Mouse (Mus musculus) adrenal gland, postnatal 25 days (tissue): ENCODE measurements at regions not wholly inside any gene's neighbourhood (a gene's known extent, or its start where the extent isn't known, plus 50 kb on each side); places are given as distances from the start of the nearest gene placed in this dataset.
A peak's percentile ranks its signal among the peaks of the same experiment; 100 is the strongest.
"Not testable (repeated sequence)": the region's sequence is repeated elsewhere in the genome, so short reads cannot be mapped to it uniquely, and the experiment has no call there.

Experiments
- DNase-seq: peaks from one replicate; pipeline ENCODE4 v3.0.0; 2021; ENCODE audit warnings: mixed read lengths

DNA sequence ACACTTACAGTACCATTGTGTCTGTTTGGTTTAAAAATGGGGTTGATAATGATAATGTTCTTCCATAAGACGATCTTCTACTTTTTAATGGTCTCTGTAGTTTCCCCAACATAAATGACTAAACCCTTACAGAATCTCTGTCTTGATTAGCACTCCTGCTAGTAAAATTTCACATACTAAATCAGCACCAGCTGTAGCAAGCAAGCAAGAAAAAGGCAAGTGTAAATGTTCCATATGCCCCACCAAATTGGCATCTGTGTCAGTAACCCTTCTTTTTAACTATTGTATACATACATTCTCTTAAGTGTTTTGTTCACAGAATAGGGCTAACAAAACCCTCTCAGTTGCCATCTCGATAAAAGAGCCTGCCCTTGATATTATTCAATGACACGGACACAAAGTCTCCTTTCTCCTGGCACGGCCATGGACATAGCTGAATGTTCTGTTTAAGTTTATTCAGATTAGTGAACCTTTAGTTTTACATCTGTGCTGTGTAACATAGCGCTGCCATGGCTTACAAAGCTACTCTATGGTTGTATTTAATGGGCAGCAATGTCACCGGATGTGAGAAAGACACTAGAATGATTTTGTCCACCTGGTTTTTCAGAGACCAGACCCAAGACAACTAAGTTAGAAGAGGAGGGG, 414.3 kb downstream of the Gtdc1 start:
- no peak for DNase-seq

DNA sequence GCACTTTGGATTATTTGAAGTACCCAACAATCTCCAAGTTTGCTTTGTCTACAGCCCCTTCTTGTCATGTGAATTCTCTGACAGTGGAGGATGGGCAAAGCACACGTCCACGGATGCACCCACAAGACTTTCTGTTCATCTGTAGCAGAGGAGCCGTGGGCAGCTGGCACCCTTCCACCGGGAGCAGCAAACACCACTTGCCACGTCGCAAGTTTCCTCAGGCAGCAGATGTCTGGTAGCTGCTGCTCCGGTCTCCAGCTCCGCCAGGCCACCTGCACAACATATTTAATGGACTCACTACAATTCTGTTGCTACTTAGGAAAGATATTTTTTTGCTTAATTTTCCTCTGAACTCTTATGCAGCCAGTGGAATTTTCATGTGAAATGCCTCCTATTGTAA, 415.1 kb downstream of the Gtdc1 start:
- DNase-seq: no peak

DNA sequence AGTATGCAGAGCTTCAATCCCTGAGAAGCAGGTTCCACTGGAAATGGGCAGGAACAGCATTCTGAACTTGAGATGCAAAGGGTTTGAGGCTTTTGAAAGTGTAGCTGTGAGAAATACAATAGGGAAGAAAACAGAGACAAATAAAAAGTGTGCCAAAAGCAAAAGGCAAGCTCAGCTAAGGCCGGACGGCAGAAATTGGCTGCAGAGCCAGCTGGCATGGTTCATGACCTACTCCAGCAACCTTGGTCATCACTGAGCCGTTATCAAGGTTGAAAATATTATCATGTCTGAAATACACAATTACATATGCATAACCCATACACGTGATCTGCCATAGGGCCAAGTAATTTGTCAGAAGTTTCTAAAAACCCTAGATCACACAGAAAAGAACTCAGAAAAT, 418.4 kb downstream of the Gtdc1 start:
- peak; percentile 62 for DNase-seq

DNA sequence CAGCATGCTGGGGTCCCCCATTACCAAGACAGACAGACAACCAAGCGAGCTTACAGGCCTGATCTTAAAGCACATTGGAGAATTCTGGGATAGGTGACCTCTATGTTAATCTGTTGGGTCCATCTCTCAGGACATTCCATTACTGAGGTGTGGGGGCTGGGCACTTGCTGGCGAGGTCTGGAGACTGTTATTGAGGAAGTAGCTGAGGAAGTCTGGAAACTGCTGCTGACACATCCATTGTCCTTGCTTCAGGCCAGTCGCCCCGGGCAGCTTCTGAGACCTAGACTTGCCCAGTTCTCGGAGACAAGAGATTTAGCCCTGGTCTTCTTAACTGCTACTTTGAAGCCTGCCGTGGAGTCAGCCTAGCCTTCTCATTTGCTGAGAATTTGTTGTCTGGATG, 423.2 kb downstream of the Gtdc1 start:
- DNase-seq: peak; percentile 20

DNA sequence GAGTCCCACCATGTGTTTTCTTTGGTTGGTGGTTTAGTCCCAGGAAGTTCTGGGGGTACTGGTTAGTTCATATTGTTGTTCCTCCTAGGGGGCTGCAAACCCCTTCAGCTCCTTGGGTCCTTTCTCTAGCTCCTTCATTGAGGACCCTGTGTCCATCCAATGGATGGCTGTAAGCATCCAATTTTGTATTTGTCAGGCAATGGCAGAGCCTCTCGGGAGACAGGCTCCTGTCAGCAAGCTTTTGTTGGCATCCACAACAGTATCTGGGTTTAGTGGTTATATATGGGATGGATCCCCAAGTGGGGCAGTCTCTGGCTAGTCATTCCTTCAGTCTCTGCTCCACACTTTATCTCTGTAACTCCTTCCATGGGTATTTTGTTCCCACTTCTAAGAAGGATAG, 436.7 kb downstream of the Gtdc1 start:
- not testable (repeated sequence) for DNase-seq

DNA sequence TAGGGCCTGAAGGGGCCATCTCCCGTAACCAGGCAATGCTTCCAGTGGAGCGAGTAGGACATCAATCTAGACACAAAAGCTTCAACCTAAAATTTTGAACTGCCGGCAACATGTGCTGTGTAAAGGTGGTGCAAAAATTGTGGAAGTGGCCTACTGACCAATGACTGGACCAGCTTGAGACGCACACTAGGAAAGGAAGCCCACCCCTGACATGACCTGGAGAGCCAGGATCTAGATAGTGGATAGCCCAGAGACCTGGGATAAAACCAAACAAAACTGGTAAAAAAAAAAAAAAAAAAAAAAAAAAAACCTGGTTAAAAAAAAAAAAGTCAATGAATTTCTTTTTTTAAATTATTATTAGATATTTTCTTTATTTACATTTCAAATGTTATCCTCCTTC, 437.2 kb downstream of the Gtdc1 start:
- no peak for DNase-seq

DNA sequence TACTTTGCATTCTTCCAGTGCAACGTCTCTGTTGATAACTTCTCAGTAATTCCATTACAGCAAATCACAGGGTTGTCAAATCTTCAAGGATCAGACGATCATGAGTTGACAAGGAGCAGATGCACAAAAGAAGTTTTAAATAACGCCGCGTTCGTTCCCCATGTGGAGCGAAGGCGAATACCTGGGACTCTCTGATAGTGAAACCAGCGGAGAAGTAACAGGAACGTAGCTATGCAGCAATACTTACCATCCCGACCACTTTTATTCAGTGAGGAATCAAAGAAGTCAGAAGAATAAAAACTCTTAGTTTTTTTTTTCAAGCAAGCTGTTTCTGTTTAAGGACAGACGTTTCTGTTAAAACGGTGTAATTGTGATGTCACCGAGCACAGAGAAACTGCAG, 441.6 kb downstream of the Gtdc1 start:
- DNase-seq: no peak

DNA sequence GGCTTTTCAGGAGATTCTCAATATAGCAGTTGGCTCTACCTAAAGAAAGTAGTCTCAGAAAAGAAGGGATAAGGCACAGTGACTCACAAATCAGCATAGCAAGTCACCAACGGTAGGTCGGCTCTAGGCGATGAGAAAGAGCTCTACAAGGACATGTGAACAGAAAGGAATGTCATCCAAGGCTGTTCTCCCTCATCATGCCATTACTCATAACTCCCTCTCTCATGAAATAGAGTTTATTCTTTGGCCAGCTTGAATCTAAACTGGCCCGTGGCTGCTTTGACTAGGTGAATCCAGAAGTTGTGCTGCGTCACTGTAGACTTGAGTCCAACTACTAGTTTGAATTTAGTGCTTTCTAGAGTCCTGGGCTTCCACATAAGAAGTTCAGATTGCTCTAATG, 447.7 kb downstream of the Gtdc1 start:
- DNase-seq: no peak

DNA sequence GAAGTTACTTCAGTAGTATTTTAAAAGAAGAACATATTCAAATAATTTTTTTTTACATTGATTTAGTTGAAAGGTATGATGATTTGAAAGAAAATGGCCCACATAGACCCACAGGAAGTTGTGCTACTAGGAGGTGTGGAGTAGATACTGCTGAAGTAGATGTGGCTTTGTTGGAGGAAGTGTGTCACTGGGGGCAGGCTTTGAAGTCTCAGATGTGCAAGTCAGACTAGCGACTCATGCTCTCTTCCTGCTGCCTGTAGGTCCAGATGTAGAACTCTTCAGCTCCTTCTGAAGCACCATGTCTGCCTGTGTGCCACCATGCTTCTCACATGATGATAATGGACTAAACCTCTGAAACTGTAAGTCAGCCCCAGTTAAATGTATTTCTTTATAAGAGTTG, 452.0 kb downstream of the Gtdc1 start:
- DNase-seq: no peak

DNA sequence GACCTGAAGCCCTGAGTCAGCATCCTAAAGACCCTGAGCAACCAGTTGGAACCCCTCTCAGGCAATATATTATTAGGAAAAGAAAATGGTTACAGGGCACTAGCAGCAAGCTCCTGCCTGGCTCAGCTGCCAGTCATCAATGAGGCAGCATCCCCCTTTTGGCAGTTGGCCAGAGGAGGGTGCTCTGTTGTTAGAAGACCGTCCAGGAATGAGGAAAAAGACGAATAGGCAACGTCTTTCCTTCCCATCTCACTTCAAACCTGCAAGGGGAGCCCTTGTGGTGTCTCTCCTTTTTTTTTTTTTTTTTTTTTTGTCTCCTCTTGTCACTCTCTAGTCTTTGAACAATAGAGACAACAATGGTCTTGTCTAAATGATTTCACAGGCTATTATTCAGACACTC, 452.8 kb downstream of the Gtdc1 start:
- no peak for DNase-seq

DNA sequence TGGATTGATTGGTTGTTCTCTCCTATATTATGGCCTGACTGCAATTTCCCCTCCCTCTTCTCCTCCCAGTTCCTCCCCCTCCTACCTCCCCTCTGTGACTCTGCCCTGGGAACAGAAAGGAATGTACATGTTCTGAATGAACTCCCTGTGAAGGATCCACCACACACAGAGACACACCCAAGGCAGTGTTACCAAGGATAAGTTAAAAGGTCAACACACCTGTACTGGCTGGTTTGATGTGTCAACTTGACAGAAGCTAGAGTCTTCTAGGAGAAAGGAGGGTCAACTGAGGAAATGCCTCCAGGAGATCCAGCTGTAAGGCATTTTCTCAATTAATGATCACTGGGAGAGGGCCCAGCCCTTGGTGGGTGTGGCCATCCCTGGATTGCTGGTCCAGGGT, 456.1 kb downstream of the Gtdc1 start:
- no peak for DNase-seq

DNA sequence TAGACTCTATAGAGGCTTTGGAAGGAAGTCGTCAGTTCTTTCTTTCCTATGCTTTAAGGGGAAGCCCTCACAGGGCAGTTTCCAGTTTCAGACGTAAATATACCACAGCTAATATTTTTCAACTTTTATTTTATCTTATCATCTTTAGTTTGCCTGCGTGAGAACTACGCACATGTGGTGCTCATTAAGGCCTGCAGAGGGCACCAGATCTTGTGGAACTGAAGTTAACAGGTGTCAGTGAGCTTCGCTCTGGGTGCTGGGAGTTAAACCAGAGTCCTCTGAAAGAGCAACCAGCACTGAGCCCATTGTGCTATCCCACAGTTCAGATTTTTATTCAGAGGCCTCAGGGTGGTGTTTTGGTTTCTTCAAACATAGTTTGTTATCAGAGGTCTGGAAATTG, 456.5 kb downstream of the Gtdc1 start:
- DNase-seq: no peak

DNA sequence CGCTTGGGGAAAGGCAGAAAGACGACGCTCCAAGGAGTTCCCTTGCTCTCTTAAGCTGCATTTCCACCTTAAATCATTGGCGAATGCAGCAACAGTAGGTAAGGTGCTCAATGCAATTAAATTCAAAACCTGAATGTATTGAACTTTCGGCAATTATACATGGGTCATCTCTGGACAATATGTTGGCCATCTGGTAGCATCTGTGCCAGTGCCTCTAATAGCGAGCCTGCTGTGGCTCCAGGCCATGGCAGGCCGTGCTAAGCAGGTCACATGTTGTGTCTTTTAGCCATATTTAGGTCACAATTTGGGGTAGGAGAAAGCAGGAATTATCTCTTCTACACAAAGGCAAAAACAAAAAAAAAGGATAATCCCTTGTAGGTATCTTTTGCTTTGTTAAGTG, 462.8 kb downstream of the Gtdc1 start:
- no peak for DNase-seq

DNA sequence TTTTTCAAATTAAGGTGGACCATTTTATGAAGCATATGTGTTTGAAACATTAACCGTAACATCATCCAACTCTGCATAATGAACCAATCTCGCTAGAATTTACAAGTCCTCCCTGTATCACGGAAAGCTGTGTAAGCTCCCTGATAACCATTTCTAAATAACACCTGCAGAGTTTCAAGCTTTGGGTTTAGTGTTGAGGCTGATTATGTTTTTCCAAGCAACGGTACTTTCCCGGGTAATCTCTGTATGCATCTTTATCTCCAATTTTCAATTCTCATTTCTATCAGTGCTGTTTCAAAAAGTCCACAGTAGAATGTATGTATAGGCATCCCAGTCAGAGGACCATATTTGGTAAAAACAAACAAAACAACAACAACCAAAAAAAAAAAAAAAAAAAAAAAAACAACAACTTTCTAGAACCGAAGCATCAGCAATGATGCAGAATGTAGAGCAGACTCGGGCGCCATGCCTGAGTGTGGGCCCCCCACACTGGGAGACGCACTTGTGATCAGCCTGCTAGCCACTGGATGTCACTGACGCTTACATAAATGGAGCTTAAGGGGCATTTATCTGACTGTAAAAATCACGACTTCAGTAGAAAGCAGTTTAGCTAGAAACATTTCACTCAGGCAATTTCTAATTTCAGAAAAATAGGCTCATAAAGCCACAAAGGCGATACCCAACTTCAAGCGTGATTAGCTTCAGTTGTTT, 464.7 kb downstream of the Gtdc1 start:
- DNase-seq: no peak

DNA sequence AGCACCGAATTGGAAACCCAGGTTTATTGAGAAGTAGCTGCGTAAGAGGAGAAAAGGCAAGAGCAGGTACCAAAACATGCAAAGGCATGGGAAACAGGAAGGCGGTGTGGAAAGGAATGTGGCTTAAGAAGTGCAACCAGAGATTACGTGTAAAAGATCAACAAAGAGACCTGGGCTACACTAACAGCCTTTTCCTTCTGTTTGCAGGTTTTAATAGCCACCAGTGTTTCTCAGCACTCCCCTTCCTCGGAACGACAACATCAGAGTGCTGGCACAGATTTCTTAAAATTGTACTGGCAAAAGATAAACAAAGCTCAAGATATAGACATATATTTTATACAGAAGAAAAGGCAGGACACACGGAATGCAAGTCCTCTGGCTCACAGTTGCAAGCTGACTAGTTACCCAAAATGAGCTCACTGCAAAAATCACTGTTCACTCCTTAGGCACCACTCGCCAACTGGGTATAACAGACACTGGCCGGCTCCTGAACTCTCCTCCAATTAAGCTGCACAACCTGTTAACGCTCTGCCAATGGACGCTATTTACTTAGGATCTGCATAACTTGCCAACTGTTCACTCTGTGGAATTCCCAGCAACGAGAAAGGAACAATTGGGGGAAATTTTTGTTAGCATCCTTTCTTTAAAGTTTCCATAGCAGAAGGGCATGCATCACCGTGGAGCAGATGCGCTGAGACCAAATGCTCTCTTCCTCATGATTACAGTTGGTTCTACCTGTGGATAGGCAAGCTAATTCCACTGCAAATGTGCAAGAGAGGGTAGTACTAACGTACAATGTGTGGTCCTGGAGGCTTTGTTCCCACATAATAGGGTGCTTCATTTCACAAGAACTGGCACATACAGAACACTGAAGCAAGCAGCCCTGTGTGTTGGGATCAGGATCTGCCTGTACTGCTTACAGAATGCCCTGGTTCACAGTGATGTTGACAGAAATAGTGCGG, 465.9 kb downstream of the Gtdc1 start:
- DNase-seq: no peak

DNA sequence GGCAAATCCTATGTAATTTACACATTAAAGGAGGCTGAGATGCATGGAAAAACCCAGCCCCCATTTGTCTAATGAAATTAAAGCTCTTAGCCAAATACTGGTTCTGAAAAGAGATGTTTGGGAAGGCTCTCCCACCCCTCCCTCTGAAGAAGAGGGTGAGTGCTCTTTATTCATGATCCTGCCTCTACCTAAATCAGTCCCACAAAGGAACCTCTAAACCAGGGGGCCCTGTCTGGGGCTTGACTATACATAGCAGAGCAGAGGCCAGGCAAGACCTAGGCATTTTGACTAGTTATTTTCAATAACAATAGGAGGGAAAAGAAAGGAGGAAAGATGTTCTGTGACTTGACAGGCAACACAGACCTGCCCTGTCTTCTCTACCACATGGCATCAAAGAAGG, 478.0 kb downstream of the Gtdc1 start:
- no peak for DNase-seq
